In the genomic region with DNA sequence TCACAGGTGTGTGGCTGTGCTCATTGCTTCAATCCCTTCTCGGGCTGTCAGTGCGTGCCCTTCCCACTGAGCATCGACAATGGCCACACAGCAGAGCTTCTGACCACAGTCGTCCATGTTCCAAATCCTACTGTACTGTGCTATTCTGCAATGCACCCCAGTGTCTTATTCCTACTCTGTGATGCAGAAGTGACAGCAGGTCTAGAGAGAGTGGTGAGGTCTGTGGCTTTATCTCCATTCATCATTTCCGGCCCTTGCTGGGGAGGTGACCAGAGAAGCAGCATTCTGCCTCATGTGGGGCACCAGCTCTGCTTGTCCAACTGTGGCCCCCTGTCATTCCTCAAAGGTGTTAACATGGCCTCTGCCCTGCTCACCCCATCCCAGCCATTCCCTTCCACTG, we compare ENCODE assay signal across 22 mouse cellular contexts. TPM values are rescaled to one million over a fixed set of nuclear protein-coding genes. Genes with fewer than 3 reads are reported as not detected.
DNase-seq lines count a peak whose midpoint lies in the region; ATAC-seq lines count a peak whose summit lies in the region.
"Had no signal": no experiment of that assay in that cellular context is flagged by ENCODE, and none has a peak within 500 bp of the region (broad histone marks: within the 10 kb centered on the region; RNA-seq: fewer than 3 reads in every experiment).

No protein-coding gene starts in this region.

- 87% methylated on average over 5 of the region's 5 CpGs for WGBS in limb, embryonic 12.5 days
- 87% methylated on average over 5 of the region's 5 CpGs for WGBS in limb, embryonic 10.5 days

- H3K9ac ChIP-seq in limb, embryonic 12.5 days (replicated peaks), result no peak overlapping the region
- H3K9ac ChIP-seq: embryonic facial prominence, embryonic 15.5 days; hindbrain, embryonic 13.5 days; intestine, embryonic 15.5 days had no signal

- ATAC-seq in limb, embryonic 12.5 days (ENCODE audit: insufficient number of reproducible peaks, insufficient read depth, low FRiP score, low TSS enrichment, low read depth), result no peak
- ATAC-seq in megakaryocyte progenitor cell, adult 5-6 weeks (replicated peaks; ENCODE audit: poor library complexity), result peak; percentile 34
- ATAC-seq: forebrain, embryonic 16.5 days; hindbrain, postnatal 0 days; intestine, embryonic 15.5 days had no signal

- intact Hi-C loops in heart, postnatal 36 days (cut with DNase I), result no loop called here

- H3K4me3 ChIP-seq in limb, embryonic 12.5 days (replicated peaks), result no peak overlapping the region
- H3K4me3 ChIP-seq in limb, embryonic 10.5 days, result no peak overlapping the region
- H3K4me3 ChIP-seq: embryonic facial prominence, embryonic 15.5 days; erythroblast, embryonic 14.5 days; hindbrain, embryonic 13.5 days; intestine, embryonic 15.5 days had no signal

- peak; percentile 86 for DNase-seq in heart, adult 11 months
- no peak for DNase-seq in heart, postnatal 36 days
- no peak for DNase-seq in limb, embryonic 10.5 days (ENCODE audit: low spot score)
- no peak for DNase-seq in right cerebral cortex, postnatal 36 days (ENCODE audit: low spot score in 2 of 2)
- no peak for DNase-seq in Muller cell, postnatal 12 days (ENCODE audit: inconsistent ontology term)
- DNase-seq: adrenal gland, adult 2 months; adrenal gland, postnatal 25 days; cerebellum, adult 18-20 months; cerebellum, postnatal 10 days; embryo, embryonic 11 days; gastrocnemius, postnatal 10 days had no signal

- H3K4me1 ChIP-seq in limb, embryonic 12.5 days (replicated peaks), result 0 out of 2 replicates have a peak, but pooled peaks cover 3% of the 10 kb centered on the region
- no peaks in the 10 kb centered on the region for H3K4me1 ChIP-seq in limb, embryonic 10.5 days
- H3K4me1 ChIP-seq: hindbrain, embryonic 13.5 days; intestine, embryonic 15.5 days had no signal

- H3K27me3 ChIP-seq in limb, embryonic 12.5 days, result no peaks in the 10 kb centered on the region
- H3K27me3 ChIP-seq in limb, embryonic 10.5 days (ENCODE audit: low read depth, poor library complexity, severe bottlenecking), result no peaks in the 10 kb centered on the region
- H3K27me3 ChIP-seq: CH12.LX; embryonic facial prominence, embryonic 15.5 days; hindbrain, embryonic 13.5 days; intestine, embryonic 15.5 days had no signal

- H3K4me2 ChIP-seq in limb, embryonic 12.5 days, result no peak overlapping the region
- H3K4me2 ChIP-seq: embryonic facial prominence, embryonic 15.5 days; heart, embryonic 11.5 days; hindbrain, embryonic 13.5 days; intestine, embryonic 15.5 days had no signal

- H3K9me3 ChIP-seq in limb, embryonic 12.5 days, result no peaks in the 10 kb centered on the region
- H3K9me3 ChIP-seq in limb, embryonic 10.5 days (replicated peaks), result no peaks in the 10 kb centered on the region
- H3K9me3 ChIP-seq: embryonic facial prominence, embryonic 15.5 days; hindbrain, embryonic 13.5 days; intestine, embryonic 15.5 days had no signal

- no peaks in the 10 kb centered on the region for H3K36me3 ChIP-seq in limb, embryonic 12.5 days
- H3K36me3 ChIP-seq in limb, embryonic 10.5 days, result no peaks in the 10 kb centered on the region
- H3K36me3 ChIP-seq: hindbrain, embryonic 13.5 days; intestine, embryonic 15.5 days had no signal

- peak overlapping the region; percentile 29; the same call in 1 of the 2 replicates for H3K27ac ChIP-seq in limb, embryonic 12.5 days
- H3K27ac ChIP-seq in limb, embryonic 10.5 days, result no peak overlapping the region
- H3K27ac ChIP-seq: embryonic facial prominence, embryonic 15.5 days; hindbrain, embryonic 13.5 days; hindbrain, postnatal 0 days; intestine, embryonic 15.5 days had no signal

RNA-seq across cellular contexts. Expression of a gene that starts 22.3 kb away (rescaled TPM):
- 10 to 100 TPM; 35.5 to 43.5 TPM for total RNA-seq in heart, postnatal 36 days (2021)
- polyA plus RNA-seq in limb, embryonic 12.5 days (2016; fragmentation: Nextera tagmentation; extraction: Ambion mirVana), result 13.3 and 14.1 TPM in 2 replicates
- 4.9 and 6.3 TPM in 2 replicates for polyA plus RNA-seq in limb, embryonic 10.5 days (2016; fragmentation: Nextera tagmentation; extraction: Ambion mirVana)
- total RNA-seq in megakaryocyte progenitor cell, adult 5-6 weeks (2015), result 0.07 TPM in 1 of 2 replicates, not detected in the other
- total RNA-seq in megakaryocyte progenitor cell, adult 5-6 weeks (2017), result not detected in 2 replicates
- total RNA-seq: hematopoietic stem cell, adult 5-6 weeks had no signal
- polyA plus RNA-seq: erythroblast, embryonic 14.5 days had no signal

Comparison
In these comparisons a context has a peak if more than half of its experiments do, and no peak if none do; other contexts are left out.
1. RNA of a gene that starts 22.3 kb away (total RNA-seq): 35.5 to 43.5 TPM in heart, postnatal 36 days; 0.07 TPM in megakaryocyte progenitor cell, adult 5-6 weeks; every median in the first group is over 10 times any median in the second.